Mouse (Mus musculus): ENCODE results near the gene Crebrf.

DNA sequence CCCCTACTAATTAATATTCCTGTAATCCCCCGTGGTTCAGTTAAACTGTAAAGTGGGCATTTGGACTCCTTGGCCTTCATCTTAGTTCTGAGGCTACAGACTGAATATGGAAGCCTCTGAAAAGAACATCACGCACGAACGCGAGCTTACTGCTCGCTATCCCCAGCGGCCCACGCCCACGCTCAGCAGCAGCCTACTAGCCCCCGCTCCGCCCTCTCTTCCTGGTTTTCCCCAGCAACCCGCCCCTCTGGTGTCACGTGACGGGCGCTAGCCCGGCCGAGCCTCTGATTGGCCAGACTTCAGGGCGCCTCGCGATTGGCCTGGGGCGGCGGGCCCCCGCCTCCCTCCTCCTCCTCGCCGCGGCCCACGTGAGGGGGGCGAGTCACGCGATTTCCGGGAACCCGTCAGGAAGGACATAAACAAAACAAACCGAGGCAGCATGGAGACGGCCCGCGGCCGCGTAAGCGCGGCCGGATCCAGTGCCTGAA is at the start of gene Crebrf:
- no peak for TF ChIP-seq CTCF (IDR thresholded peaks at IDR 0.05; ENCODE audit: control insufficient read depth, insufficient read depth, insufficient read length)
- peak; percentile 96 for TF ChIP-seq MAX (IDR thresholded peaks at IDR 0.05)
- no peak for TF ChIP-seq MYOG (IDR thresholded peaks at IDR 0.05; ENCODE audit: control insufficient read depth, extremely low read depth, insufficient read length)
- TF ChIP-seq USF1 (IDR thresholded peaks at IDR 0.05; ENCODE audit: low read depth): peak; percentile 98
- no peak for TF ChIP-seq CEBPB (IDR thresholded peaks at IDR 0.05; ENCODE audit: low read depth)
- no peak for TF ChIP-seq FOSL1 (IDR thresholded peaks at IDR 0.05; ENCODE audit: insufficient read depth, low read length, poor library complexity, severe bottlenecking)
- no peak for TF ChIP-seq MYOD1 (IDR thresholded peaks at IDR 0.05; ENCODE audit: control insufficient read depth, insufficient read length, low read depth)
